Mouse (Mus musculus): ENCODE results near the gene Zfp708. TPM values are rescaled to one million over a fixed set of nuclear protein-coding genes. Genes with fewer than 3 reads are reported as not detected.

Zfp708 gene
- polyA plus RNA-seq, 1 experiment from 2014 or later = 1.8 TPM

DNA sequence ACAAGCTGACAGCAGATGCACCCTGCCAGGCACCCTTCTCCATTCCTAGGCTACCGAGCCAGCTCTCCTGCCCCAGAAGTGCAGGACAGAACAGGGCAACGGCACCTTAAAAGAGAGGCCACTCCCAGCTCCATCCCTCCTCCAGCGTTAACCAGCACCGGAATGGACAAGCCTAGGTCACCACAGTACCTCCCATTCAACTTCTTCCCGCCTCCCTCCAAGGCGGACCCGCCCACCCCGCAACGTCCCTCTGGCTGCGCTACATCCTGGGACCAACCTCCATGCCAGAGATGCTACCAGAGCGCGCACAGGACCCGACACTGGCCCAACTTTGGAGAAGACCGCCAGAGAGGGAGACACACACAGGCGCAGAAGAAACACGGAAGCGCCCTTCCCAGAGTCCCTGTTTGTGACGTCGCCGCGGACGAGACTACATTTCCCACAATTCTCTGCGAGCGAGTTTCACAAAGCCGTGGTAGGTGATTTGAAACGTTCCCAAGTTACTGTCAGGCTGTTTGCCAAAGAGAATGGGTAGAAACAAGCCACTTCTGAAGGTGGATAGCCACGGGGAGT is 36.9 kb downstream of the Zfp708 start, which contains the start of gene Zfp712:
Gene Zfp712, minus strand, starts transcription at position 385 of the 573 bp plus-strand sequence.
- H3K4me2 ChIP-seq (replicated peaks; ENCODE audit: low read depth) = peak within 1 kb of the TSS; percentile 73
- no peaks in the 10 kb centered on the region for H3K9me3 ChIP-seq (ENCODE audit: control insufficient read depth, low read length)
- no peak for TF ChIP-seq EP300 (optimal IDR thresholded peaks at IDR 0.05)
- no peak for TF ChIP-seq CTCF (IDR thresholded peaks at IDR 0.05; ENCODE audit: low read depth)
- no peaks in the 10 kb centered on the region for H3K4me1 ChIP-seq (replicated peaks; ENCODE audit: control insufficient read depth, insufficient read depth)
- peak; percentile 91 for DNase-seq (ENCODE audit: low spot score)
- H3K36me3 ChIP-seq (ENCODE audit: control insufficient read depth, insufficient read depth, low read length) = no peaks in the 10 kb centered on the region
- WGBS = under 1% methylated on average over 27 of the region's 27 CpGs
- peak within 1 kb of the TSS; percentile 78 for H3K27ac ChIP-seq (replicated peaks)
- peak; percentile 98 for ATAC-seq (ENCODE audit: low FRiP score, low TSS enrichment)
- H3K9ac ChIP-seq (ENCODE audit: low read length) = peak within 1 kb of the TSS; percentile 52
- H3K4me3 ChIP-seq (ENCODE audit: low read depth, low read length) = peak within 1 kb of the TSS; percentile 54
- H3K27me3 ChIP-seq (ENCODE audit: control insufficient read depth, insufficient read depth, low read length) = no peaks in the 10 kb centered on the region

DNA sequence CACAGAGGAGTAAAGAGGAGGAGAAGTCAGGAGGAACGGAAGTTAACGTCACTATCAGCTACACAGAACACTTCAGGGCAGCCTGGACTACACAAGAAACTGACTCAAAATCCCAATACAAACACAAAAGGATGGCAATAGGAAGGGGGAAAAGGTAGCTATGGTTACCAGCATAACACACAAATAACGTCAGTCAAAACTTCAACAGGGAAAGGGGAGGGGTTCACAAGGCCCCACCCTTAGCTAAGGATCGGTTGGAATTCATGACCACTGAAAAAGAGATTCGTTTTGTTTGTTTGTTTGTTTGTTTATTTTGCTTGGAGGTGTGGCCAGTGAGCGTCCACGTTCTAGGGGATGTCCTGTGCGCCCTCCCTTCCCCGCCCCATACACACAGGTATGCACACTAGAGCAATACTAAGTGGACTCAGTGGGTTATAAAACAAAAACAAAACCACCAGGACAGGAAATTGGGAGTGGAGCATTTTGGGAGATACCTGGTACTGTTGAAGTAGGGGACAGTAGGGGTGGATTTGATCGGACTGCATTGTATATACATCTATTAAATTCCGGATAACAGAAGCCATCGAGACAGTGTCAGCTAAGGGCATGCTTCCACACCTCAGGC is 37.5 kb downstream of the Zfp708 start:
- Histone ChIP-seq H3K4me3 (ENCODE audit: low read depth, low read length) (peak overlapping the region; percentile 54), H3K9me3 (ENCODE audit: control insufficient read depth, low read length) (no peaks in the 10 kb centered on the region), H3K4me1 (replicated peaks; ENCODE audit: control insufficient read depth, insufficient read depth) (no peaks in the 10 kb centered on the region), H3K4me2 (replicated peaks; ENCODE audit: low read depth) (peak overlapping the region; percentile 73), H3K27me3 (ENCODE audit: control insufficient read depth, insufficient read depth, low read length) (no peaks in the 10 kb centered on the region), H3K9ac (ENCODE audit: low read length) (peak overlapping the region; percentile 52), H3K27ac (replicated peaks) (peak overlapping the region; percentile 78), H3K36me3 (ENCODE audit: control insufficient read depth, insufficient read depth, low read length) (no peaks in the 10 kb centered on the region)
- no peak for DNase-seq (ENCODE audit: low spot score)
- TF ChIP-seq CTCF (IDR thresholded peaks at IDR 0.05; ENCODE audit: low read depth) = no peak
- TF ChIP-seq EP300 (optimal IDR thresholded peaks at IDR 0.05) = no peak
- WGBS = 2% methylated on average over 12 of the region's 12 CpGs
- ATAC-seq (ENCODE audit: low FRiP score, low TSS enrichment) = peak; percentile 22

Other genes starting within 250 kb of the Zfp708 start
- 2.6 and 3.0 TPM in 2 replicates for gene Gm10767, start 193.1 kb downstream of the Zfp708 start, polyA plus RNA-seq (2015; fragmentation: Nextera tagmentation; extraction: Ambion mirVana)
- 1.1 and 1.2 TPM in 2 replicates for gene Zfp712, start 36.8 kb downstream of the Zfp708 start, polyA plus RNA-seq (2015; fragmentation: Nextera tagmentation; extraction: Ambion mirVana)
- 1.1 and 1.3 TPM in 2 replicates for gene Gm28557, start 10.6 kb upstream of the Zfp708 start, polyA plus RNA-seq (2015; fragmentation: Nextera tagmentation; extraction: Ambion mirVana)
- gene Rslcan18, start 18.3 kb upstream of the Zfp708 start, polyA plus RNA-seq (2015; fragmentation: Nextera tagmentation; extraction: Ambion mirVana) = 0.06 and 0.10 TPM in 2 replicates
- gene Zfp759, start 23.7 kb upstream of the Zfp708 start, polyA plus RNA-seq (2015; fragmentation: Nextera tagmentation; extraction: Ambion mirVana) = 0.65 and 0.76 TPM in 2 replicates
- gene Rsl1, start 75.2 kb upstream of the Zfp708 start, polyA plus RNA-seq (2015; fragmentation: Nextera tagmentation; extraction: Ambion mirVana) = 4.1 and 4.2 TPM in 2 replicates
- gene Zfp455, start 96.5 kb upstream of the Zfp708 start, polyA plus RNA-seq (2015; fragmentation: Nextera tagmentation; extraction: Ambion mirVana) = 0.68 and 0.82 TPM in 2 replicates
- 0.64 and 0.68 TPM in 2 replicates for gene Zfp458, start 180.5 kb upstream of the Zfp708 start, polyA plus RNA-seq (2015; fragmentation: Nextera tagmentation; extraction: Ambion mirVana)
- gene Zfp457, start 208.5 kb upstream of the Zfp708 start, polyA plus RNA-seq (2015; fragmentation: Nextera tagmentation; extraction: Ambion mirVana) = 0.58 and 0.70 TPM in 2 replicates
- gene Zfp595, start 234.6 kb upstream of the Zfp708 start, polyA plus RNA-seq (2015; fragmentation: Nextera tagmentation; extraction: Ambion mirVana) = 1.1 and 1.2 TPM in 2 replicates

All from stomach, postnatal 0 days (tissue).